Mouse (Mus musculus) common myeloid progenitor, adult 5-6 weeks (primary cell): ENCODE measurements at regions not wholly inside any gene's neighbourhood (a gene's known extent, or its start where the extent isn't known, plus 50 kb on each side); places are given as distances from the start of the nearest gene placed in this dataset.

ENCODE experiments used
- ATAC-seq: replicated peaks from 2 replicates; pipeline ENCODE4 v1.8.0; 2016; ENCODE audit warnings: low read depth, mild to moderate bottlenecking, moderate TSS enrichment, inconsistent platforms; ENCODE audit not compliant: poor library complexity, severe bottlenecking

- no peak for ATAC-seq
Observed at GRCm38 (mm10) chr11:34153749-34154525, 54.0 kb downstream of the Foxi1 start.

GRCm38 (mm10) chr11:34149370-34149976 lies 51.1 kb upstream of the 4930469K13Rik start:
- ATAC-seq: peak; percentile 84
